Mouse (Mus musculus) hematopoietic stem cell, adult 5-6 weeks (primary cell): ENCODE measurements around the gene Emc3. TPM values are rescaled to one million over a fixed set of nuclear protein-coding genes. Genes with fewer than 3 reads are reported as not detected.

Source experiments
- ATAC-seq, 2 experiments: fragments of 125-278 bp in 1 of 2; replicated peaks in 1 of 2; 2 replicates each; pipeline ENCODE4 v1.8.0; 2016 to 2017; ENCODE audit warnings: inconsistent platforms in 2 of 2, mild to moderate bottlenecking in 2 of 2, moderate number of reproducible peaks in 2 of 2, low read depth in 1 of 2, moderate TSS enrichment in 1 of 2; ENCODE audit not compliant: low FRiP score in 2 of 2, poor library complexity in 2 of 2, severe bottlenecking in 2 of 2, insufficient read depth in 1 of 2, low TSS enrichment in 1 of 2
- total RNA-seq: library from RNA; stranded (forward); fragments of 172-1452, 232-1000 nt; gene quantifications from 2 replicates; pipeline ENCODE4 v1.2.3, GENCODE M21; 2017

Emc3 gene
- total RNA-seq, 1 experiment from 2014 or later = 31.2 TPM

DNA sequence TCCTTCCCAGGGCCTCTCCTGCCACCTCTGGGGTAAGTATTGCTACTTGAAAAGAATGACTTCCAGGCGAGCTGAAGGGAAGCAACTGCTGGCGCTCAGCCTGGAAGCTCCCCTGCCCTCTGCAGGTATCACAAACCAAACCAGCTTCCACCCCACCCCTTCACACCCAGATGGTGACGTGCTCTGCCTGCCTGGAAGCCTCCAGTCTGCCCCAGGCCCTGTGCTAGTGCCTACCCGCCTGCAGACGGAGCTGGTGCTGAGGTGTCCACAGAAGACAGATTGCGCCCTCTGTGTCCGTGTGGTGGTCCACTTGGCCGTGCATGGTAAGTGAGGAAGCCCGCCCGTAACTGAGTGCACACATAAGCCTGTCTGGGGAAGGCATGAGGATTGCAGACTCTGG, 59.4 kb downstream of the Emc3 start:
- ATAC-seq = no peak

DNA sequence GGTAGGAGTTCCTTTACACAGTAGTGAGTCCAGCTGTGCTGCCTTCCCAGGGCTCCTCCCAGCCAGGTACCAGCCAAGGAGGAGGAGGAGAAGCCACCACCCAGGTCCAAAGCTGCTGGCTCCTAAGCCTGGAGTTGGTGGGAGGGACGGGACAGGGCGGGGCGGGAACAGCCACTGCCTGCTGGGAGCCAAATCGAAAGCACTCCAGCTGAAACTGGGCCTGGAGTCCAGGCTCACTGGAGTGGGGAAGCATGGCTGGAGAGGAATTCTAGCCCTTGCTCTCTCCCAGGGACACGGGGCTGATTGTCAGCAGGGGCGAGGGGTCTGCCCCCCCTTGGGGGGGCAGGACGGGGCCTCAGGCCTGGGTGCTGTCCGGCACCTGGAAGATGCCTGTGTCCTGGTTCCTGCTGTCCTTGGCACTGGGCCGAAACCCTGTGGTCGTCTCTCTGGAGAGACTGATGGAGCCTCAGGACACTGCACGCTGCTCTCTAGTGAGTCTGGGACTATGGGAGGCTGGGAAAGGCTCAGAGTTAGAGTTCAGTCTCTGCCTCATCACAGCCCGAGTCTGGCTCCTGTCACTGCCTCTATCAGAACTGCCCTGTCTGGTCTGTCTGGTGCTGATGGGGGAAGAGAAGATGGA, 60.0 kb downstream of the Emc3 start, which contains the start of gene Il17rc:
Il17rc (plus strand) TSS at position 131 of the 640 bp plus-strand sequence.
- ATAC-seq = no peak

- peak; percentile 68 to 81 for ATAC-seq
Measured at GRCm38 (mm10) chr6:113469432-113469831, 62.0 kb downstream of the Emc3 start.

DNA sequence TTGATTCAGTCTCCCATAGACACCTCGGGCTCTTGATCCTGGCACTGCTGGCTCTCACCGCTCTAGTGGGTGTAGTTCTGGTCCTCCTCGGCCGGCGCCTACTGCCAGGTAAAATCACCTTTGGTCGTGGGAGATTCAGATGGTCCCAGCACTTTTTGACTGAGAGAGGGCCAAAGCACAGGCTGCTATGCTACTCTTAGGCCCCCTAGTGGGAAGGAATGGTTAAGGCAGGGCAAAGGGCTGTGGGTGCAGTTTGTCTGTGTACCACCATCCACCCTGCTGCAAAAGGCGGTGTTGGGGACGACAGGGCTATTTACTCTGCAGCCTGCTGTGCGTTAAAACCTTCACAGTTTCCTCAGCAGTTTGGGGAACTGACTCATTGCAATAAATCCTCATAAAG, 62.4 kb downstream of the Emc3 start:
- peak; percentile 91 to 92 for ATAC-seq

- no peak for ATAC-seq
Measured at GRCm38 (mm10) chr6:113468512-113468911, 62.9 kb downstream of the Emc3 start.

DNA sequence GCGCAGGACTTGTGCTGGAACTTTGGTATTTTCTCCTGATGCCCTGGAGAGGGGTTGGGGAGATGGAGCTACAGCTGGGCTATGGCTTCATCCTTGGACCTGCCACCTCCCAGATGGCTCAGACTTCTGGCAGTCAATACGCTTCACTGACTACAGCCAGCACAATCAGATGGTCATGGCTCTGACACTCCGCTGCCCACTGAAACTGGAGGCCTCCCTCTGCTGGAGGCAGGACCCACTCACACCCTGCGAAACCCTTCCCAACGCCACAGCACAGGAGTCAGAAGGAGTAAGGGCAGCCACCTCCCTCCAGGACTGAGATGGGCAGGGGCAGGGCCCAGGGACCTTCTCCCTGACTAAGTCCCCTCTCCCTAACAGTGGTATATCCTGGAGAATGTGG, 65.8 kb downstream of the Emc3 start:
- ATAC-seq = no peak

Other genes starting within 250 kb of the Emc3 start
- 0.35 TPM in 1 of 2 replicates, not detected in the other for gene Cpne9, start 249.3 kb downstream of the Emc3 start, total RNA-seq
- 24.6 and 35.6 TPM in 2 replicates for gene Brpf1, start 224.5 kb downstream of the Emc3 start, total RNA-seq
- gene Ogg1, start 204.7 kb downstream of the Emc3 start, total RNA-seq = 9.8 TPM in 2 replicates
- gene Camk1, start 187.7 kb downstream of the Emc3 start, total RNA-seq = 56.3 and 59.9 TPM in 2 replicates
- gene Tada3, start 153.8 kb downstream of the Emc3 start, total RNA-seq = 25.5 and 37.9 TPM in 2 replicates
- gene Arpc4, start 153.5 kb downstream of the Emc3 start, total RNA-seq = 159 and 191 TPM in 2 replicates
- 1.5 and 7.5 TPM in 2 replicates for gene Ttll3, start 142.4 kb downstream of the Emc3 start, total RNA-seq
- 4.5 and 4.6 TPM in 2 replicates for gene Rpusd3, start 112.3 kb downstream of the Emc3 start, total RNA-seq
- gene Cidec, start 95.9 kb downstream of the Emc3 start, total RNA-seq = not detected in 2 replicates
- 15.9 and 28.2 TPM in 2 replicates for gene Jagn1, start 89.1 kb downstream of the Emc3 start, total RNA-seq
- 8.4 and 10.6 TPM in 2 replicates for gene Il17re, start 73.2 kb downstream of the Emc3 start, total RNA-seq
- 0.65 and 1.4 TPM in 2 replicates for gene Il17rc, start 60.2 kb downstream of the Emc3 start, total RNA-seq
- gene Creld1, start 48.4 kb downstream of the Emc3 start, total RNA-seq = 7.4 and 8.3 TPM in 2 replicates
- not detected in 2 replicates for gene Prrt3, start 29.7 kb downstream of the Emc3 start, total RNA-seq
- gene Fancd2, start within 50 bp of the Emc3 start, total RNA-seq = 22.0 and 25.4 TPM in 2 replicates
- not detected in 2 replicates for gene Fancd2os, start 69.1 kb upstream of the Emc3 start, total RNA-seq
- 104 and 118 TPM in 2 replicates for gene Brk1, start 73.1 kb upstream of the Emc3 start, total RNA-seq
- 13.5 and 18.6 TPM in 2 replicates for gene Vhl, start 92.3 kb upstream of the Emc3 start, total RNA-seq
- gene Irak2, start 106.8 kb upstream of the Emc3 start, total RNA-seq = 20.7 and 30.8 TPM in 2 replicates
- 120 and 137 TPM in 2 replicates for gene Tatdn2, start 165.4 kb upstream of the Emc3 start, total RNA-seq
- not detected in 2 replicates for gene Ghrl, start 188.2 kb upstream of the Emc3 start, total RNA-seq
- gene Sec13, start 209.1 kb upstream of the Emc3 start, total RNA-seq = 88.1 and 99.7 TPM in 2 replicates